Mouse (Mus musculus) myocyte (in vitro differentiated cells): Measurements from ENCODE around the gene Treml1.

Experiments
- E2F4 ChIP-seq: IDR thresholded peaks from one replicate; pipeline ENCODE4 v1.6.1; 2011; ENCODE audit warnings: mild to moderate bottlenecking, control low read depth, moderate library complexity; ENCODE audit not compliant: insufficient read depth
- MAX ChIP-seq: IDR thresholded peaks from one replicate; pipeline ENCODE4 v1.6.1; 2011; ENCODE audit warnings: low read depth, mild to moderate bottlenecking, control low read depth
- MYOD1 ChIP-seq, 3 experiments: IDR thresholded peaks; one replicate each; pipeline ENCODE4 v1.6.1; 2011; ENCODE audit warnings: control low read depth in 2 of 3, low read depth in 2 of 3, mild to moderate bottlenecking in 2 of 3, moderate library complexity in 1 of 3; ENCODE audit not compliant: insufficient read length in 2 of 3, control insufficient read depth in 1 of 3
- POLR2A ChIP-seq: IDR thresholded peaks from one replicate; pipeline ENCODE4 v1.6.1; 2011; ENCODE audit warnings: low read depth, mild to moderate bottlenecking, control low read depth, moderate library complexity; ENCODE audit not compliant: insufficient read length
- POLR2AphosphoS2 ChIP-seq: IDR thresholded peaks from one replicate; pipeline ENCODE4 v1.6.1; 2011; ENCODE audit warnings: low read depth, control low read depth; ENCODE audit not compliant: insufficient read length
- SRF ChIP-seq: IDR thresholded peaks from one replicate; pipeline ENCODE4 v1.6.1; 2011; ENCODE audit warnings: low read depth; ENCODE audit not compliant: control insufficient read depth, insufficient read length
- TCF12 ChIP-seq: IDR thresholded peaks from one replicate; pipeline ENCODE4 v1.6.1; 2011; ENCODE audit warnings: mild to moderate bottlenecking, control low read depth; ENCODE audit not compliant: poor library complexity, insufficient read depth, severe bottlenecking
- USF1 ChIP-seq: IDR thresholded peaks from one replicate; pipeline ENCODE4 v1.6.1; 2011; ENCODE audit warnings: low read depth, mild to moderate bottlenecking, control low read depth, moderate library complexity

DNA sequence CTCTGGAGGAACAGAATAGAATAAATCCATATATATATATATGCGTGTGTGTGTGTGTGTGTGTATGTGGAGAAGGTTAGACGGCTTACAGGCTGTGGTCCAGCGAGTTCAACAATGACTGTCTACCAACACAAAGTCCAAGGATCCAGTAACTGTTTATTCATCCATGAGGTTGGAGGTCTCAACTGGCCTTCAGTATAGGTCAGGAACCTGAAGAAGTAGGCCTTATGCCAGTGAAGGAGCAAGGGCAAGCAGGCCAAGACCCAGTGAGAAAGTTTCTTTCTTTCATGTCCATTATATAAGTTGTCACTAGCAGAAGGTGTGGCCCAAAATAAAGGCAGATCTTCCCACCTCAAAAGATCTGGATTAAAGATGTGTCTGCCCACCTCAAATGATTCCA lies 43.0 kb downstream of the Treml1 start:
- TF ChIP-seq POLR2A (no peak), E2F4 (no peak), MAX (no peak), POLR2AphosphoS2 (no peak), TCF12 (no peak), USF1 (no peak), SRF (no peak), MYOD1 (IDR thresholded peaks at IDR 0.05; ENCODE audit: control insufficient read depth in 1 of 3, insufficient read length in 2 of 3, low read depth in 2 of 3) (no peak)
